Mouse (Mus musculus): Measurements from ENCODE around the gene Mark3. TPM values are rescaled to one million over a fixed set of nuclear protein-coding genes. Genes with fewer than 3 reads are reported as not detected.

The Mark3 gene
- polyA plus RNA-seq (2012; ENCODE audit: insufficient read depth, insufficient read length, missing spikeins), result 25.9 and 31.0 TPM in 2 replicates

- Histone ChIP-seq H3K4me1 (ENCODE audit: control insufficient read depth, insufficient read depth, insufficient read length, low read length) (peaks cover 5% of the 10 kb centered on the region; the same call in 1 of the 2 replicates), H3K4me3 (ENCODE audit: insufficient read depth, low read depth, low read length) (peak within 1 kb of the TSS; percentile 100), H3K27ac (replicated peaks; ENCODE audit: low read depth, low read length) (peak within 1 kb of the TSS; percentile 81)
Measured at GRCm38 (mm10) chr12:111574074-111574886, at the start of gene Mark3. Mark3 (plus strand) TSS chr12:111574523.

DNA sequence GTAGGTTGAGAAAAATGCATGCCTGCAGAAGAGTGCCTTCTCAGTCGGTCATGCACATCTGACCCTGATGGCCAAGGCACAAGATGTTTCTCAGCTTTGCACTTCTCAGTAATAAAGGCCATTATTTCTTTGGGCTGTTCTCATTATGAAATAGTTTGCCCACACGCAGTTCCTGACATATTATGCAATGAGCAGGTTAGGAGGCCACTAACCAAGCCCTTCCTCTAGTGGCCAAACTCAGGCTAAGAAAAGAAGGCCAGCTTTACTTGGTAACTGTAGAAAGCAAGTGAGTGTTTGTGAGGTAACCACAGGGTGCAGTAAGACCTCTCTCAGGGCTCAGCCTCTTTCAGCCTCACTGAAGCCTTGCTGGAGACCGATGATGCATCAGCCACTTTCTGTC is 49.4 kb upstream of the Mark3 start:
- H3K4me3 ChIP-seq (ENCODE audit: insufficient read depth, low read depth, low read length), result no peak overlapping the region
- peaks cover 2% of the 10 kb centered on the region; the same call in 1 of the 2 replicates for H3K4me1 ChIP-seq (ENCODE audit: control insufficient read depth, insufficient read depth, insufficient read length, low read length)
- H3K27ac ChIP-seq (replicated peaks; ENCODE audit: low read depth, low read length), result no peak overlapping the region

- no peak overlapping the region for H3K4me3 ChIP-seq (ENCODE audit: insufficient read depth, low read depth, low read length)
- no peak overlapping the region for H3K27ac ChIP-seq (replicated peaks; ENCODE audit: low read depth, low read length)
- H3K4me1 ChIP-seq (ENCODE audit: control insufficient read depth, insufficient read depth, insufficient read length, low read length), result peaks cover 2% of the 10 kb centered on the region; the same call in 1 of the 2 replicates
Measured at GRCm38 (mm10) chr12:111527643-111528281, 46.6 kb upstream of the Mark3 start.

GRCm38 (mm10) chr12:111529192-111529591 is 45.1 kb upstream of the Mark3 start:
- Histone ChIP-seq H3K27ac (replicated peaks; ENCODE audit: low read depth, low read length) (no peak overlapping the region), H3K4me3 (ENCODE audit: insufficient read depth, low read depth, low read length) (no peak overlapping the region)

DNA sequence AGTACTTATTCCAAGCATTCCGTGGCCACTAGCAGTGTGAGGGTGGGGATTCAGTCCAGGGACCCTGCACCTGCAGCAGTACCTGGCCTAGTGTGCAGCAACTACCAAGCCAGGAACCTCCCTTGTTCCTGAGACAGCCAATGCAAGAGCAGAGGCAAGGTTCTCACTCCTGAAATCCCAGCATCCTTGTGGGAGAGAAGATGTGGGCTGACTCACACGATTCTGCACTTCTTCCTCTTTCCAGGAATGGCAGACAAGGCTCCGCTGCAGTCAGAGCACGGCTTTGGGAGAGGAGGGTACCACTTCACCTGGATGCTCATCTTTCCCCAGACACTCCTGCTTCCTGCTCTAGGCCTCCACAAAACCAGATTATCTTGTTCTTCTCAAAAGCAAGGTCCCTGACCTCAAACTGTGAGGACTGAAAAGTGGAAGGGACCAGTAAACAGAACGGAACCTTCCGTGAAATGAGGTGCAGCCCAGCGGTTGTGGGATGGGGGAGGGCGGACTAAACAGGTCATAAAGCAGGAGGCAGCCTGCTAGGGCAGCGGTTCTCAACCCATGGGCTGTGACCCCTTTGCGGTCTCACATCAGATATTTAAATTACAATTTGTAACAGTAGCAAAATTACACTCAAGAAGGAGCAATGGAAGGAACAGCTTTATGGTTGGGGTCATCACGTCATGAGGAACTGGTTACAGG is 41.1 kb upstream of the Mark3 start:
- H3K4me1 ChIP-seq (ENCODE audit: control insufficient read depth, insufficient read depth, insufficient read length, low read length), result no peaks in the 10 kb centered on the region; the same call in 1 of the 2 replicates
- no peak overlapping the region for H3K4me3 ChIP-seq (ENCODE audit: insufficient read depth, low read depth, low read length)
- H3K27ac ChIP-seq (replicated peaks; ENCODE audit: low read depth, low read length), result no peak overlapping the region

More at GRCm38 (mm10) chr12:111529192-111529591, 45.1 kb upstream of the Mark3 start:
- peaks cover 2% of the 10 kb centered on the region; the same call in 1 of the 2 replicates for H3K4me1 ChIP-seq (ENCODE audit: control insufficient read depth, insufficient read depth, insufficient read length, low read length)

- H3K27ac ChIP-seq (replicated peaks; ENCODE audit: low read depth, low read length), result peak overlapping the region; percentile 56
- no peaks in the 10 kb centered on the region; the same call in 1 of the 2 replicates for H3K4me1 ChIP-seq (ENCODE audit: control insufficient read depth, insufficient read depth, insufficient read length, low read length)
- no peak overlapping the region for H3K4me3 ChIP-seq (ENCODE audit: insufficient read depth, low read depth, low read length)
Measured at GRCm38 (mm10) chr12:111535281-111535680, 39.0 kb upstream of the Mark3 start.

DNA sequence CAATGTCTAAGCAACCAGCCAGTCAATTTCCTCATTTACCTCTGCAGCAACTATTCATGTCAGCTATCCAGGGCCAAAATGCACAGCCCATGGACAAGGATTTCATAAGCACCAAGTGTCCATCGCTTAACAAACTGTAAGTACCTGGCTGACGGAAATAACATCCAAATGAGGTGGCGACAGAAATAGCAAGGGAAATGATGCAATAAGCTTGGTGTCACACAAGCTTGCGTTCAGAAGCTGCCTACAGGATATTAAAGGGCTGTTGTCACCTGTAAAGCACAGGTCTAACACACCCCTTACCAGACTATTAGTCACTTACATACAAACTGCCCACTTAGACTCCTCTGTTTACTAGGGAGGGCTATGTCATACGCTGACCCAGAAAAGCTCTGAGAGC is 38.6 kb upstream of the Mark3 start:
- Histone ChIP-seq H3K4me3 (ENCODE audit: insufficient read depth, low read depth, low read length) (no peak overlapping the region), H3K4me1 (ENCODE audit: control insufficient read depth, insufficient read depth, insufficient read length, low read length) (no peaks in the 10 kb centered on the region; the same call in 1 of the 2 replicates)

GRCm38 (mm10) chr12:111536746-111537145 is 37.6 kb upstream of the Mark3 start:
- Histone ChIP-seq H3K4me1 (ENCODE audit: control insufficient read depth, insufficient read depth, insufficient read length, low read length) (no peaks in the 10 kb centered on the region; the same call in 1 of the 2 replicates), H3K27ac (replicated peaks; ENCODE audit: low read depth, low read length) (peak overlapping the region; percentile 94), H3K4me3 (ENCODE audit: insufficient read depth, low read depth, low read length) (peak overlapping the region; percentile 84)

More for the DNA sequence above, 38.6 kb upstream of the Mark3 start:
- peak overlapping the region; percentile 57 for H3K27ac ChIP-seq (replicated peaks; ENCODE audit: low read depth, low read length)

DNA sequence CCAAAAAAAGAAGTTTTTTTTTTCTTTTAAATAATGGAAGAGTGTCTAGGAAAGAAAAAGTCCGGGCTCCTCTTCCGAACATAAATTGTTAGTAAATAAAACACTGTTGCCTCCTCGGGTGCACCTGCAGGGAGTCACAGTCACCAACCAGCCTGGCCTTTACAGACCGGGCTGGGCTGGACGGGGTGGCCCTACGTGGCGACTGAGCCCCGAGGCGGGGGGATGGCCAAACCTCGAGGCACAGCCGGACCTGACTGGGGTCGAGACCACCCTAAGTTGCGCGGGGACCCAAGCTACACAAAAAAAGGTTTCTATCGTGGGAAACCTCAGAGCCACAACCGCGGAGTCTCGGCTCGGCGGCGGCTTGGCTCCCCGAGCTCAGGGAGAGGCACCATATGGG is 37.0 kb upstream of the Mark3 start:
- peak overlapping the region; percentile 94 for H3K27ac ChIP-seq (replicated peaks; ENCODE audit: low read depth, low read length)
- no peaks in the 10 kb centered on the region; the same call in 1 of the 2 replicates for H3K4me1 ChIP-seq (ENCODE audit: control insufficient read depth, insufficient read depth, insufficient read length, low read length)
- H3K4me3 ChIP-seq (ENCODE audit: insufficient read depth, low read depth, low read length), result peak overlapping the region; percentile 84

- H3K4me1 ChIP-seq (ENCODE audit: control insufficient read depth, insufficient read depth, insufficient read length, low read length), result no peaks in the 10 kb centered on the region; the same call in 1 of the 2 replicates
- peak within 1 kb of the TSS; percentile 99 for H3K4me3 ChIP-seq (ENCODE audit: insufficient read depth, low read depth, low read length)
- H3K27ac ChIP-seq (replicated peaks; ENCODE audit: low read depth, low read length), result peak within 1 kb of the TSS; percentile 94
Measured at GRCm38 (mm10) chr12:111537796-111538291, 36.5 kb upstream of the Mark3 start, which contains the start of gene Eif5. Eif5 (plus strand) TSS chr12:111538016.

DNA sequence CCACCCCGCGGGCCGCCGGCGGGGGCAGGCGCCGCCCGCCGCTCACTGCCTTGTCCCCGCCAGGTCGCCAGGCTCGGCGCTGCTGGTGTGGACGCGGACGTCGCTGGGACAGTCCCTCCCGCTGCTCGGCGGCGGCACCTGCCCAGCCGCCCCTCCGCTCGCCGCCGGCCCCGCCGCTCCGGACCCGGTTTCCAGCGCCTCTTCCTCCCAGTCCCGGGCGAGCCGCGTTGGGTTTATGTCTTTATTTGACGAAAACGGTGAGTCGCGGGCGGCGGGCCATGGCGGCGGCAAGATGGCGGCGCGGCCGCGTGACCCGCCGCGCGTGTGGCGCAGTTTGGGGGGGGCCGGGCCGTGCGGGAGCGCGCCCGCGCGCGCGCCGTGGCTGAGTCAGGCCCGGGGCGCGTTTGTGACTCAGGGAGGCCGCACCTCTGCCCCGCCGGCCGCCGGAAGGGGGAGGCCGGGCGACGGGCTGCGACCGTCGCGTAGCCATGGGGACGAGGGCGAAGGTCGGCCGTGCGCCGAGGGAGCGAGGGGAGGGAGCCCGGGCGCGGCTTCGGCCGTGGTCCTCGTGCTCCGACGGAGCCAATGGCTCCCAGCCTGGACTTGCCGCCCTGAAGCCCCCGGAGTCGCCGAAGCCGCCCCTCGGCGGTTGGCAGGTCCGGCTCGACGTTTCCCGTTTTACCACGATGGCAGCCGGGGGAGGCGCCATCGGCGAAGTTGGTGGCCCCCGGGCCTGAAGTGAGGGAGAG is 35.9 kb upstream of the Mark3 start:
- no peaks in the 10 kb centered on the region; the same call in 1 of the 2 replicates for H3K4me1 ChIP-seq (ENCODE audit: control insufficient read depth, insufficient read depth, insufficient read length, low read length)
- H3K4me3 ChIP-seq (ENCODE audit: insufficient read depth, low read depth, low read length), result peak overlapping the region; percentile 99
- peak overlapping the region; percentile 89 for H3K27ac ChIP-seq (replicated peaks; ENCODE audit: low read depth, low read length)

- H3K27ac ChIP-seq (replicated peaks; ENCODE audit: low read depth, low read length), result peak overlapping the region; percentile 89
- no peaks in the 10 kb centered on the region; the same call in 1 of the 2 replicates for H3K4me1 ChIP-seq (ENCODE audit: control insufficient read depth, insufficient read depth, insufficient read length, low read length)
- peak overlapping the region; percentile 99 for H3K4me3 ChIP-seq (ENCODE audit: insufficient read depth, low read depth, low read length)
Measured at GRCm38 (mm10) chr12:111539041-111539345, 35.3 kb upstream of the Mark3 start.

DNA sequence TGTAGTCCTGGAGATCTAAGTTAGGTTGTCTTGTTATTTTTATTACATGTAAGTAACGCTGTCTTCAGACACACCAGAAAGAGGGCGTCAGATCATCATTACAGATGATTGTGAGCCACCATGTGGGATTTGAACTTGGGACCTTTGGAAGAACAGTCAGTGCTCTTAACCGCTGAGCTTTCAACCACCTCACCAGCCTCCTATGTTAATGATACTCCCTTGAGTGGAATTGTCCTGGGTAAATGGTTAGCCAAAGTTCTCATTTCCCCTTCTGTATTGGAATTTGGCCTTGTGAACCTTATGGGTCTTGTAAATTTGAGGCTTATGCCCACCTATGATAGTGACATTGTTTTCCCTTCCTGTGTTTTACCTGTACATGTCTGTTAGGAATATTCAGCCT is 27.3 kb upstream of the Mark3 start:
- H3K27ac ChIP-seq (replicated peaks; ENCODE audit: low read depth, low read length), result no peak overlapping the region
- H3K4me1 ChIP-seq (ENCODE audit: control insufficient read depth, insufficient read depth, insufficient read length, low read length), result no peaks in the 10 kb centered on the region
- no peak overlapping the region for H3K4me3 ChIP-seq (ENCODE audit: insufficient read depth, low read depth, low read length)

- H3K4me3 ChIP-seq (ENCODE audit: insufficient read depth, low read depth, low read length), result no peak overlapping the region
- no peak overlapping the region for H3K27ac ChIP-seq (replicated peaks; ENCODE audit: low read depth, low read length)
- no peaks in the 10 kb centered on the region for H3K4me1 ChIP-seq (ENCODE audit: control insufficient read depth, insufficient read depth, insufficient read length, low read length)
Measured at GRCm38 (mm10) chr12:111548555-111549289, 25.6 kb upstream of the Mark3 start.
